Mouse (Mus musculus): ENCODE results near the gene Tmem95. TPM values are rescaled to one million over a fixed set of nuclear protein-coding genes. Genes with fewer than 3 reads are reported as not detected.

Tmem95 gene
- polyA plus RNA-seq (2014; fragmentation: Nextera tagmentation; extraction: Ambion mirVana): not detected in 2 replicates

- Histone ChIP-seq H3K9ac (ENCODE audit: low read depth, low read length) (peak within 1 kb of the TSS; percentile 25; the same call in 1 of the 2 replicates), H3K27ac (ENCODE audit: low read depth, low read length) (peak within 1 kb of the TSS; percentile 92)
These were observed at the start of gene Tmem95 for GRCm38 (mm10) chr11:69877878-69878277. TSS of gene Tmem95 (minus strand) at chr11:69878018.

GRCm38 (mm10) chr11:69927501-69927900 lies 49.7 kb upstream of the Tmem95 start:
- DNase-seq (ENCODE audit: low spot score) (no peak), ATAC-seq (replicated peaks; ENCODE audit: low FRiP score) (no peak)
- H3K36me3 ChIP-seq (ENCODE audit: control insufficient read depth, insufficient read depth, low read length): no peaks in the 10 kb centered on the region
- no peaks in the 10 kb centered on the region for H3K27me3 ChIP-seq (replicated peaks; ENCODE audit: control insufficient read depth, insufficient read depth, low read length)
- H3K27ac ChIP-seq (ENCODE audit: low read depth, low read length): no peak overlapping the region
- no peak overlapping the region for H3K9ac ChIP-seq (ENCODE audit: low read depth, low read length)
- no peak overlapping the region for H3K4me2 ChIP-seq
- peaks cover 6% of the 10 kb centered on the region for H3K4me1 ChIP-seq (replicated peaks; ENCODE audit: control insufficient read depth, insufficient read depth, low read length)
- 94% methylated on average over 2 of the region's 2 CpGs for WGBS
- H3K9me3 ChIP-seq (ENCODE audit: control insufficient read depth, low read length): no peaks in the 10 kb centered on the region
- no peak overlapping the region for H3K4me3 ChIP-seq (ENCODE audit: low read depth, low read length)

More at GRCm38 (mm10) chr11:69877878-69878277, at the start of gene Tmem95:
- Histone ChIP-seq H3K4me1 (replicated peaks; ENCODE audit: control insufficient read depth, insufficient read depth, low read length) (peaks cover 57% of the 10 kb centered on the region), H3K36me3 (ENCODE audit: control insufficient read depth, insufficient read depth, low read length) (no peaks in the 10 kb centered on the region), H3K27me3 (replicated peaks; ENCODE audit: control insufficient read depth, insufficient read depth, low read length) (no peaks in the 10 kb centered on the region), H3K9me3 (ENCODE audit: control insufficient read depth, low read length) (no peaks in the 10 kb centered on the region), H3K4me2 (peak within 1 kb of the TSS; percentile 99), H3K4me3 (ENCODE audit: low read depth, low read length) (peak within 1 kb of the TSS; percentile 63)
- DNase-seq (ENCODE audit: low spot score) (no peak), ATAC-seq (replicated peaks; ENCODE audit: low FRiP score) (no peak)
- WGBS: 89% methylated on average over 11 of the region's 11 CpGs

- peak overlapping the region; percentile 85; the same call in 1 of the 2 replicates for H3K9ac ChIP-seq (ENCODE audit: low read depth, low read length)
- H3K27me3 ChIP-seq (replicated peaks; ENCODE audit: control insufficient read depth, insufficient read depth, low read length): no peaks in the 10 kb centered on the region
- H3K36me3 ChIP-seq (ENCODE audit: control insufficient read depth, insufficient read depth, low read length): peaks cover 13% of the 10 kb centered on the region
- peaks cover 25% of the 10 kb centered on the region for H3K4me1 ChIP-seq (replicated peaks; ENCODE audit: control insufficient read depth, insufficient read depth, low read length)
- no peak for ATAC-seq (replicated peaks; ENCODE audit: low FRiP score)
- no peak for DNase-seq (ENCODE audit: low spot score)
- H3K9me3 ChIP-seq (ENCODE audit: control insufficient read depth, low read length): no peaks in the 10 kb centered on the region
- peak overlapping the region; percentile 68 for H3K4me2 ChIP-seq
- H3K4me3 ChIP-seq (ENCODE audit: low read depth, low read length): peak overlapping the region; percentile 92
- peak overlapping the region; percentile 99 for H3K27ac ChIP-seq (ENCODE audit: low read depth, low read length)
- 67% methylated on average over 3 of the region's 3 CpGs for WGBS
These were observed 45.0 kb upstream of the Tmem95 start for GRCm38 (mm10) chr11:69922796-69923195.

GRCm38 (mm10) chr11:69922012-69922756 lies 44.4 kb upstream of the Tmem95 start:
- H3K4me1 ChIP-seq (replicated peaks; ENCODE audit: control insufficient read depth, insufficient read depth, low read length): peaks cover 31% of the 10 kb centered on the region
- DNase-seq (ENCODE audit: low spot score): no peak

GRCm38 (mm10) chr11:69921114-69922011 lies 43.5 kb upstream of the Tmem95 start, which contains the start of gene Eif5a:
TSS of gene Eif5a (minus strand) at chr11:69921958.
- H3K4me2 ChIP-seq: peak within 1 kb of the TSS; percentile 96
- peak within 1 kb of the TSS; percentile 92 for H3K4me3 ChIP-seq (ENCODE audit: low read depth, low read length)
- peak within 1 kb of the TSS; percentile 99 for H3K27ac ChIP-seq (ENCODE audit: low read depth, low read length)
- peaks cover 35% of the 10 kb centered on the region for H3K4me1 ChIP-seq (replicated peaks; ENCODE audit: control insufficient read depth, insufficient read depth, low read length)
- H3K36me3 ChIP-seq (ENCODE audit: control insufficient read depth, insufficient read depth, low read length): peaks cover 27% of the 10 kb centered on the region
- under 1% methylated on average over 78 of the region's 78 CpGs for WGBS
- peak within 1 kb of the TSS; percentile 100 for H3K9ac ChIP-seq (ENCODE audit: low read depth, low read length)
- ATAC-seq (replicated peaks; ENCODE audit: low FRiP score) (peak; percentile 90), DNase-seq (ENCODE audit: low spot score) (peak; percentile 100)
- H3K9me3 ChIP-seq (ENCODE audit: control insufficient read depth, low read length): no peaks in the 10 kb centered on the region
- H3K27me3 ChIP-seq (replicated peaks; ENCODE audit: control insufficient read depth, insufficient read depth, low read length): no peaks in the 10 kb centered on the region

More at GRCm38 (mm10) chr11:69922012-69922756, 44.4 kb upstream of the Tmem95 start:
- Histone ChIP-seq H3K4me2 (peak overlapping the region; percentile 68), H3K9ac (ENCODE audit: low read depth, low read length) (peak overlapping the region; percentile 85), H3K27ac (ENCODE audit: low read depth, low read length) (peak overlapping the region; percentile 99), H3K9me3 (ENCODE audit: control insufficient read depth, low read length) (no peaks in the 10 kb centered on the region), H3K4me3 (ENCODE audit: low read depth, low read length) (peak overlapping the region; percentile 92), H3K36me3 (ENCODE audit: control insufficient read depth, insufficient read depth, low read length) (peaks cover 20% of the 10 kb centered on the region), H3K27me3 (replicated peaks; ENCODE audit: control insufficient read depth, insufficient read depth, low read length) (no peaks in the 10 kb centered on the region)
- 5% methylated on average over 12 of the region's 12 CpGs for WGBS
- no peak for ATAC-seq (replicated peaks; ENCODE audit: low FRiP score)

GRCm38 (mm10) chr11:69920266-69921031 lies 42.6 kb upstream of the Tmem95 start:
- H3K27me3 ChIP-seq (replicated peaks; ENCODE audit: control insufficient read depth, insufficient read depth, low read length): no peaks in the 10 kb centered on the region
- DNase-seq (ENCODE audit: low spot score) (peak; percentile 72), ATAC-seq (replicated peaks; ENCODE audit: low FRiP score) (peak; percentile 1)
- peaks cover 36% of the 10 kb centered on the region for H3K36me3 ChIP-seq (ENCODE audit: control insufficient read depth, insufficient read depth, low read length)
- H3K27ac ChIP-seq (ENCODE audit: low read depth, low read length): peak overlapping the region; percentile 98
- no peaks in the 10 kb centered on the region for H3K9me3 ChIP-seq (ENCODE audit: control insufficient read depth, low read length)
- peaks cover 43% of the 10 kb centered on the region for H3K4me1 ChIP-seq (replicated peaks; ENCODE audit: control insufficient read depth, insufficient read depth, low read length)
- 1% methylated on average over 63 of the region's 65 CpGs for WGBS
- H3K9ac ChIP-seq (ENCODE audit: low read depth, low read length): peak overlapping the region; percentile 100
- H3K4me2 ChIP-seq: peak overlapping the region; percentile 96
- H3K4me3 ChIP-seq (ENCODE audit: low read depth, low read length): peak overlapping the region; percentile 92

- peak overlapping the region; percentile 98 for H3K27ac ChIP-seq (ENCODE audit: low read depth, low read length)
- no peaks in the 10 kb centered on the region for H3K9me3 ChIP-seq (ENCODE audit: control insufficient read depth, low read length)
- peak; percentile 39 for ATAC-seq (replicated peaks; ENCODE audit: low FRiP score)
- peaks cover 50% of the 10 kb centered on the region for H3K4me1 ChIP-seq (replicated peaks; ENCODE audit: control insufficient read depth, insufficient read depth, low read length)
- no peaks in the 10 kb centered on the region for H3K27me3 ChIP-seq (replicated peaks; ENCODE audit: control insufficient read depth, insufficient read depth, low read length)
- peak overlapping the region; percentile 96 for H3K4me2 ChIP-seq
- peaks cover 40% of the 10 kb centered on the region for H3K36me3 ChIP-seq (ENCODE audit: control insufficient read depth, insufficient read depth, low read length)
- H3K9ac ChIP-seq (ENCODE audit: low read depth, low read length): peak overlapping the region; percentile 100
- WGBS: under 1% methylated on average over 17 of the region's 17 CpGs
- DNase-seq (ENCODE audit: low spot score): peak; percentile 79
- peak overlapping the region; percentile 92 for H3K4me3 ChIP-seq (ENCODE audit: low read depth, low read length)
These were observed 41.9 kb upstream of the Tmem95 start for GRCm38 (mm10) chr11:69919661-69920265.

Measured in liver, embryonic 11.5 days (tissue).